Mouse (Mus musculus) T-helper 17 cell (primary cell): ENCODE data around the gene Maneal.

Source experiments
- in situ Hi-C, 2 experiments: fragments of 300-600 bp; cut with MboI, MseI; formaldehyde crosslinking; loops; 1 replicate in 1 of 2; 2 replicates in 1 of 2; pipeline ENCODE4 v1.15.1; 2025; ENCODE audit warnings: high pct_unique_total_duplicates in 2 of 2

The Maneal gene

GRCm38 (mm10) chr4:124850261-124850913, 11.6 kb downstream of the Maneal start, which contains the start of gene Yrdc:
Yrdc (plus strand) TSS chr4:124850679.
- in situ Hi-C loops: no loop called here

- in situ Hi-C loops: loop anchor here in 1 of 2 experiments (5.0 kb wide), 1 partner anchor 137 kb away; the partner anchor contains the start of gene Sf3a3
Observed at GRCm38 (mm10) chr4:124849631-124850260, 12.2 kb downstream of the Maneal start.

GRCm38 (mm10) chr4:124847573-124847972, 14.4 kb downstream of the Maneal start:
- in situ Hi-C loops: loop anchor here in 1 of 2 experiments (5.0 kb wide), 1 partner anchor 135 kb away; the partner anchor contains the start of gene Sf3a3

GRCm38 (mm10) chr4:124843493-124843892, 18.5 kb downstream of the Maneal start:
- in situ Hi-C loops: loop anchor here in 1 of 2 experiments (5.0 kb wide), 1 partner anchor 36 kb away; no protein-coding TSS in a partner anchor

- in situ Hi-C loops: loop anchor here in 1 of 2 experiments (5.0 kb wide), 1 partner anchor 34 kb away; no protein-coding TSS in a partner anchor
Observed at GRCm38 (mm10) chr4:124840998-124841397, 21.0 kb downstream of the Maneal start.

- in situ Hi-C loops: no loop called here
Observed at GRCm38 (mm10) chr4:124838035-124838700, 23.8 kb downstream of the Maneal start.

- in situ Hi-C loops: no loop called here
Observed at GRCm38 (mm10) chr4:124832796-124833195, 29.2 kb downstream of the Maneal start.

GRCm38 (mm10) chr4:124829671-124830070, 32.3 kb downstream of the Maneal start:
- in situ Hi-C loops: no loop called here

GRCm38 (mm10) chr4:124825371-124825965, 36.5 kb downstream of the Maneal start:
- in situ Hi-C loops: no loop called here

- in situ Hi-C loops: no loop called here
Observed at GRCm38 (mm10) chr4:124824967-124825366, 37.0 kb downstream of the Maneal start.

- in situ Hi-C loops: loop anchor here in 1 of 2 experiments (10.0 kb wide), 1 partner anchor 424 kb away; no protein-coding TSS in a partner anchor
Observed at GRCm38 (mm10) chr4:124818832-124819231, 43.1 kb downstream of the Maneal start.

- in situ Hi-C loops: loop anchor here in 1 of 2 experiments (10.0 kb wide), 1 partner anchor 423 kb away; no protein-coding TSS in a partner anchor
Observed at GRCm38 (mm10) chr4:124817803-124818202, 44.2 kb downstream of the Maneal start.

- in situ Hi-C loops: loop anchor here in 1 of 2 experiments (10.0 kb wide), 1 partner anchor 421 kb away; no protein-coding TSS in a partner anchor
Observed at GRCm38 (mm10) chr4:124815901-124816300, 46.1 kb downstream of the Maneal start.

- in situ Hi-C loops: loop anchor here in 1 of 2 experiments (10.0 kb wide), 1 partner anchor 417 kb away; no protein-coding TSS in a partner anchor
Observed at GRCm38 (mm10) chr4:124811347-124811975, 50.5 kb downstream of the Maneal start.

GRCm38 (mm10) chr4:124810056-124810455, 51.9 kb downstream of the Maneal start:
- in situ Hi-C loops: loop anchor here in 1 of 2 experiments (10.0 kb wide), 1 partner anchor 415 kb away; no protein-coding TSS in a partner anchor

GRCm38 (mm10) chr4:124809136-124809883, 52.7 kb downstream of the Maneal start:
- in situ Hi-C loops: loop anchor here in 1 of 2 experiments (5.0 kb wide), 1 partner anchor 33 kb away; no protein-coding TSS in a partner anchor

- in situ Hi-C loops: loop anchor here in 1 of 2 experiments (5.0 kb wide), 1 partner anchor 34 kb away; no protein-coding TSS in a partner anchor
Observed at GRCm38 (mm10) chr4:124808511-124808910, 53.5 kb downstream of the Maneal start.
